In genomic region chr12:105955764-105956290, GRCm38 (mm10) we compare ENCODE assay signal across 12 mouse cellular contexts. TPM values are rescaled to one million over a fixed set of nuclear protein-coding genes. Genes with fewer than 3 reads are reported as not detected.
DNase-seq lines count a peak whose midpoint lies in the region; ATAC-seq lines count a peak whose summit lies in the region.
"Had no signal": no experiment of that assay in that cellular context is flagged by ENCODE, and none has a peak within 500 bp of the region (broad histone marks: within the 10 kb centered on the region; RNA-seq: fewer than 3 reads in every experiment).

No protein-coding gene starts in this region.

- 50% methylated on average over 1 of the region's 1 CpGs for WGBS in heart, embryonic 15.5 days
- 53% methylated on average over 1 of the region's 1 CpGs for WGBS in neural tube, embryonic 13.5 days
- 33% methylated on average over 1 of the region's 1 CpGs for WGBS in neural tube, embryonic 15.5 days
- 48% methylated on average over 1 of the region's 1 CpGs for WGBS in forebrain, embryonic 12.5 days
- WGBS in midbrain, embryonic 11.5 days: 89% methylated on average over 1 of the region's 1 CpGs

- no peak overlapping the region for H3K27ac ChIP-seq in heart, embryonic 15.5 days
- peak overlapping the region; percentile 81 for H3K27ac ChIP-seq in neural tube, embryonic 13.5 days (replicated peaks)
- H3K27ac ChIP-seq in neural tube, embryonic 15.5 days (replicated peaks): no peak overlapping the region
- peak overlapping the region; percentile 74 for H3K27ac ChIP-seq in forebrain, embryonic 12.5 days
- no peak overlapping the region for H3K27ac ChIP-seq in midbrain, embryonic 11.5 days (ENCODE audit: low read depth, low read length)
- H3K27ac ChIP-seq: kidney, postnatal 0 days; limb, embryonic 13.5 days had no signal

- H3K4me2 ChIP-seq in heart, embryonic 15.5 days: no peak overlapping the region
- no peak overlapping the region for H3K4me2 ChIP-seq in neural tube, embryonic 13.5 days
- no peak overlapping the region for H3K4me2 ChIP-seq in neural tube, embryonic 15.5 days
- no peak overlapping the region for H3K4me2 ChIP-seq in forebrain, embryonic 12.5 days
- no peak overlapping the region for H3K4me2 ChIP-seq in midbrain, embryonic 11.5 days
- H3K4me2 ChIP-seq: limb, embryonic 13.5 days had no signal

- intact Hi-C loops in heart, postnatal 36 days (cut with DNase I): no loop called here

- no peak overlapping the region for H3K9ac ChIP-seq in heart, embryonic 15.5 days
- H3K9ac ChIP-seq in neural tube, embryonic 13.5 days: no peak overlapping the region
- H3K9ac ChIP-seq in neural tube, embryonic 15.5 days (replicated peaks): no peak overlapping the region
- no peak overlapping the region for H3K9ac ChIP-seq in forebrain, embryonic 12.5 days
- no peak overlapping the region for H3K9ac ChIP-seq in midbrain, embryonic 11.5 days (ENCODE audit: low read length)
- H3K9ac ChIP-seq: limb, embryonic 13.5 days had no signal

- H3K27me3 ChIP-seq in heart, embryonic 15.5 days: peaks cover 17% of the 10 kb centered on the region
- no peaks in the 10 kb centered on the region for H3K27me3 ChIP-seq in neural tube, embryonic 13.5 days
- H3K27me3 ChIP-seq in neural tube, embryonic 15.5 days (replicated peaks): no peaks in the 10 kb centered on the region
- H3K27me3 ChIP-seq in forebrain, embryonic 12.5 days: no peaks in the 10 kb centered on the region
- no peaks in the 10 kb centered on the region for H3K27me3 ChIP-seq in midbrain, embryonic 11.5 days (ENCODE audit: control insufficient read depth, insufficient read depth, low read length)

- peaks cover 14% of the 10 kb centered on the region for H3K4me1 ChIP-seq in heart, embryonic 15.5 days (replicated peaks)
- H3K4me1 ChIP-seq in neural tube, embryonic 13.5 days (replicated peaks): peaks cover 44% of the 10 kb centered on the region
- peaks cover 19% of the 10 kb centered on the region for H3K4me1 ChIP-seq in neural tube, embryonic 15.5 days
- peaks cover 41% of the 10 kb centered on the region for H3K4me1 ChIP-seq in forebrain, embryonic 12.5 days
- H3K4me1 ChIP-seq in midbrain, embryonic 11.5 days (ENCODE audit: control insufficient read depth, insufficient read depth, low read length): peaks cover 13% of the 10 kb centered on the region; the same call in 1 of the 2 replicates

- no peak overlapping the region for H3K4me3 ChIP-seq in heart, embryonic 15.5 days
- no peak overlapping the region for H3K4me3 ChIP-seq in neural tube, embryonic 13.5 days
- no peak overlapping the region for H3K4me3 ChIP-seq in neural tube, embryonic 15.5 days (replicated peaks)
- H3K4me3 ChIP-seq in forebrain, embryonic 12.5 days (replicated peaks): no peak overlapping the region
- no peak overlapping the region for H3K4me3 ChIP-seq in midbrain, embryonic 11.5 days (ENCODE audit: low read depth, low read length)
- H3K4me3 ChIP-seq: limb, embryonic 13.5 days had no signal

- no peak for DNase-seq in heart, postnatal 36 days
- DNase-seq in midbrain, embryonic 11.5 days (ENCODE audit: low spot score, missing footprints): peak; percentile 37
- no peak for DNase-seq in gastrocnemius, postnatal 10 days
- no peak for DNase-seq in gastrocnemius, postnatal 25 days
- DNase-seq: spleen, adult 18-20 months; thymus, postnatal 4 days had no signal

- peak; percentile 47; the same call in 1 of the 2 replicates for ATAC-seq in heart, embryonic 15.5 days (replicated peaks; ENCODE audit: insufficient number of reproducible peaks, insufficient read depth, low FRiP score, low read depth)
- peak; percentile 62; the same call in 1 of the 2 replicates for ATAC-seq in neural tube, embryonic 13.5 days (ENCODE audit: low read depth)
- ATAC-seq in neural tube, embryonic 15.5 days (ENCODE audit: low FRiP score): no peak; the same call in 1 of the 2 replicates
- ATAC-seq in forebrain, embryonic 12.5 days (ENCODE audit: low FRiP score): peak; percentile 67
- ATAC-seq in midbrain, embryonic 11.5 days (ENCODE audit: low FRiP score): 0 out of 2 replicates have a peak, but pooled peaks have one; percentile 27

- H3K9me3 ChIP-seq in heart, embryonic 15.5 days (replicated peaks): no peaks in the 10 kb centered on the region
- H3K9me3 ChIP-seq in neural tube, embryonic 13.5 days: no peaks in the 10 kb centered on the region
- no peaks in the 10 kb centered on the region for H3K9me3 ChIP-seq in neural tube, embryonic 15.5 days (replicated peaks)
- no peaks in the 10 kb centered on the region for H3K9me3 ChIP-seq in forebrain, embryonic 12.5 days
- no peaks in the 10 kb centered on the region for H3K9me3 ChIP-seq in midbrain, embryonic 11.5 days (ENCODE audit: control insufficient read depth, low read length)
- H3K9me3 ChIP-seq: limb, embryonic 13.5 days had no signal

- no peaks in the 10 kb centered on the region for H3K36me3 ChIP-seq in heart, embryonic 15.5 days
- no peaks in the 10 kb centered on the region for H3K36me3 ChIP-seq in neural tube, embryonic 13.5 days
- no peaks in the 10 kb centered on the region for H3K36me3 ChIP-seq in neural tube, embryonic 15.5 days
- no peaks in the 10 kb centered on the region for H3K36me3 ChIP-seq in forebrain, embryonic 12.5 days (replicated peaks)
- H3K36me3 ChIP-seq in midbrain, embryonic 11.5 days (ENCODE audit: control insufficient read depth, insufficient read depth, low read length): no peaks in the 10 kb centered on the region
- H3K36me3 ChIP-seq: limb, embryonic 13.5 days had no signal

RNA-seq across cellular contexts. Expression of gene Vrk1, which starts 54.2 kb away (rescaled TPM):
- 36.7 and 40.8 TPM in 2 replicates for polyA plus RNA-seq in heart, embryonic 15.5 days (2015; fragmentation: Nextera tagmentation; extraction: Ambion mirVana)
- total RNA-seq in heart, postnatal 36 days (2021): 1 to 10 TPM; 8.3 to 8.4 TPM
- polyA plus RNA-seq in neural tube, embryonic 13.5 days (2015; fragmentation: Nextera tagmentation; extraction: Ambion mirVana): 36.4 and 37.7 TPM in 2 replicates
- polyA plus RNA-seq in neural tube, embryonic 15.5 days (2015; fragmentation: Nextera tagmentation; extraction: Ambion mirVana): 24.8 and 40.5 TPM in 2 replicates
- polyA plus RNA-seq in forebrain, embryonic 12.5 days (2016; fragmentation: Nextera tagmentation; extraction: Ambion mirVana): 97.7 and 106 TPM in 2 replicates
- 98.0 and 106 TPM in 2 replicates for polyA plus RNA-seq in midbrain, embryonic 11.5 days (2014; fragmentation: Nextera tagmentation; extraction: Ambion mirVana)
- total RNA-seq in gastrocnemius, postnatal 10 days (2021): 10 to 100 TPM in 1 of 2 experiments, 1 to 10 TPM in 1; 9.1 to 10.5 TPM
- total RNA-seq in gastrocnemius, postnatal 25 days (2021): 1 to 10 TPM; 3.0 to 3.4 TPM

Comparison
In these comparisons a context has a peak if more than half of its experiments do, and no peak if none do; other contexts are left out.
1. H3K27ac ChIP-seq: peak in neural tube, embryonic 13.5 days (single experiment) and forebrain, embryonic 12.5 days (single experiment); none in heart, embryonic 15.5 days (single experiment), neural tube, embryonic 15.5 days (single experiment) and midbrain, embryonic 11.5 days (single experiment).